Mouse (Mus musculus): ENCODE measurements around the gene Etfb.

Etfb gene

DNA sequence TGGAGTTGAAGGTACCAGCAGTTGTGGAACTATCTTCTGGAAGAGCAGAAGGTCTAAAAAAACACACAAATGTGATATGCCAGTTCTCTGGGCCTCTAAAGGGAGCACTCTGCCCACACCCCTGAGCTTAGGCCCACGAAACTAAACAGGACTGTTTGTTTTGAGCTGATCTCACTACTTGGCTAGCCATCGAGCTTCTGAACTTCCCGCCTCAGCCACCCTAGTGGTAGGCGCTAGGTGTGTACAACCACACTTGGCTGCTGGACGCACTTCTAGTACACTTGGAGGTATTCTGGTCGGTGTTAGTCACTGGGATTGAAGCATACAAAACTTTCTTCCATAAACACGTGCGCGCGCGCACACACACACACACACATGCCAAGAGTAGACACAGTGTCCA is 7.8 kb downstream of the Etfb start:
- no peak for DNase-seq

- DNase-seq: no peak
These were observed 8.7 kb downstream of the Etfb start for GRCm38 (mm10) chr7:43452609-43453008.

DNA sequence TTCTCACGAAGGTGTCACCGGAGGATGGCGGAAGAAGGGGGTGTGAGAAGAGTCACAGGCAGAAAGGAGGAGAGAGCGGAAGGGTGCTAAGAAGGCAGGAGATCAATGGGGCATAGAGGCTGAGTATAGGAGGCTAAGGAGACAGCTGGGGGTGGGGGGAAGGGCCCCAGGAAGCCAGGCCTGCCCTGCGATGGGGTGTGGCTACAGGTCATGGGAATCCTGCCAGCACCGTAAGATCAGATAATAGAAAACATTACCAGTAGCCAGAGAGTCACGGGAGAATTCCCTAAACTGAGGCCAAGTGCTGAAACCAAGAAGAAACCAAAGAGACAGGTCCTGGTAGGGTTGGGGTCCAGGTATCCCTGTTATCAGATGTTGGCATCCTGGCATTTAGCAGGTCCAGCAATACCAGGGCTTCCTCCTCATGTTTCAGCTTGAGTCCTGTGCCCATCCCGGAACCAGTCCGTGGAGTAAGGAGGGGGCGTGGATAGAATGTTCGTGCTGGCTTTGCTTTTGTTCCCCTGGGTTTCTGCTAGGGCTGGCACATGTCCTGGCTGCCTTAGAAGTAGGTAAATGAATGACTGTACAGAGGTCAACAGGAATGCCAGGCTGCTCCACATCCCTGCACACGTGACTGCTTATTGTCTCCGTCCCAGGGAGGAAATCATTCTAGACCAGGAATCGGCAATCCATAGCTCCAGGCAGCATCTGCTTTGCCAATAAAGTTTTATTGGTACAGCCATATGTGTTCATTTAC is 9.9 kb downstream of the Etfb start:
- DNase-seq: peak; percentile 90

DNA sequence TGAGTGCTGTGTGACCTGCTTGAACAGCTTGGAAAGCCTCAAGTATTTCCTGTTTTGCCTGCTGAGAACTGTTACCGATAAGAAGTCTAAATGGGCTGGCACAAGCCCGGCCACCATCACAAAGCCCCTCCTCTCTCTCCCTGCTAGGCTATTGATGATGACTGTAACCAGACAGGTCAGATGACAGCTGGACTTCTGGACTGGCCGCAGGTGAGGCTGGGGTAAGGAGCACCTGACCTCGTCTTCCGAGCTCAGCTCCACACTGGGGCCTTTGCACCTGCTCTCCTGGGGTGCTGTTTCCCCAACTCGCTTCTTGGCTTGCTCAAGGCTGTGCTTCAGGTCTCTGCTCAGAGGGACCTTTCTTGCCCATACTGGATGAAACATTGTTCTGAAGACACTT is 10.5 kb downstream of the Etfb start:
- peak; percentile 59 for DNase-seq

GRCm38 (mm10) chr7:43462851-43463250 is 19.0 kb downstream of the Etfb start, which contains the start of gene Vsig10l:
Vsig10l (plus strand) TSS chr7:43463151.
- no peak for DNase-seq

GRCm38 (mm10) chr7:43463976-43464375 is 20.1 kb downstream of the Etfb start:
- DNase-seq: peak; percentile 54

GRCm38 (mm10) chr7:43464864-43465343 is 21.0 kb downstream of the Etfb start:
- no peak for DNase-seq

DNA sequence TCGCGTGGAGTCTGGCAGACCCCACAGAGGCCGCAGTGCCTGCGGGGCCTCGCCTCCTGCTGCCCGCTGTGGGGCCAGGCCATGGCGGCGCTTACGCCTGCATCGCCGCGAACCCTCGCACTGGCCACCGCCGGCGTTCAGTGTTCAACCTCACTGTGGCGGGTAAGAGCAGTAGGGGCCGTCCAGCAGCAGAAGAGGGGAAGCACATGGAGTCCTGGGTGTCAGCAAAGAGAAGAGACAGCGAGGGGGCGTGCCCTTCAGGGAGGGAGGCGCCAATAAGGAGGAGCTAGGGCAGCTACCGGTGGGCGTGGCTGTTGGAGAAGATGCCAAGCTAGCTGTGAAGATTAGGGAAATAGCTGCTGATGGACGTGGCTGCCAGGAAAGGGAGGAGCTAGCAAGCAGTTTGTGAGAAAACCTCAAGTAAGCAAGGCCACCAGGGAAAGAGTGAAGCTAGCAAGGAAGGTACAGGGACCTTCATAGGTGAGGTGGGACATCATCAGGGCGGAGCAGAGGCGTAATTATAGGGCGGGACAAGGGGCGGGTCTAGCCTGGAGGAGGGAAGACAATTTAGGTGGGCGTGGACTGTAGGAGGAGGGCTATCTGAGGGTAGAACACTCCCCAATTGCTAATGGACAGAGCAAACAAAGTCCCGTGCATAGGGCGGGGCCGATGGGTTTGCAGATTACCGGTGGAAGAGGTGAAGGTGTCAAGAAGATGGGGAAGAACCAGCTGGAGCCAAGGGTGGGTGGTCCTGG is 21.6 kb downstream of the Etfb start:
- peak; percentile 95 for DNase-seq

GRCm38 (mm10) chr7:43466099-43466694 is 22.3 kb downstream of the Etfb start:
- DNase-seq: peak; percentile 68

- no peak for DNase-seq
These were observed 26.5 kb downstream of the Etfb start for GRCm38 (mm10) chr7:43470373-43470772.

- DNase-seq: no peak
These were observed 31.8 kb downstream of the Etfb start for GRCm38 (mm10) chr7:43475706-43476105.

DNA sequence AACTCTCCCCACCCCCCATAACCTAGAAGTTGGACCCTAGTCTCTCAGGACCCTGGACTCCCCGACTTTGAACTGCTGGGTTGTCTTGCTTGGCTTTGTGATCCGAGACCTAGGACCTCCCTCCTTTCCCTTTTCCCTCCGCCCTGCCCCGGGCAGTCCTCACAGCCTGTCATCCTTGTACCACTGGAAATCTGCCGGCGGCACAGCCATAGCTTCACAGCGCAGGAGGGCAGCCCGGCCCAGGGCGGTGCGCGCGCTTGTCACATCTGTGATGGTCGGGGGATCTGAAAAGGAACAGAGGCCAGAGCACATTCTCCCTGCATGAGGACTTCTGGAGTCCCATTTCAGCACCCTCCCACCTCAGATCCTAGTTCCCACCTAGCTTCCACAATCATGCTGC is 32.5 kb downstream of the Etfb start:
- DNase-seq: no peak

DNA sequence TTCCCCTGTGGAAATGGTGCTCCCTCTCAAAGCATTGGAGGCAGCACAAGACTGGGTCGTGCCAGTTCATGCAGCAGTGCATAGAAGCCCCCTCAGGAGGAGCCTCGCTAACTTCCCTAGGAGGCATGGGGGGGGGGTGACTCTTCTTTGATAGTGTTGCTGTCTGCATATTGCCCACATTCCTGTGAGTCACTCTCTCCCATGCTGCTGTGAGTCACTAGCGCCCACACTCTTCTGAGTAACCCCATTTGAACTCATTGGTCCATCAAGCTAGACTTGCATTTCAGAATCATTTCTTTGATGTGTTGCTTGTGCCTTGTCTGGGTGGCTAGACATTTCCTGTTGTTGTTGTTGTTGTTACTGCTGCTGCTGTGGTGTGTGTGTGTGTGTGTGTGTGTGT is 37.3 kb downstream of the Etfb start:
- no peak for DNase-seq

GRCm38 (mm10) chr7:43482090-43482716 is 38.3 kb downstream of the Etfb start:
- DNase-seq: peak; percentile 23

DNA sequence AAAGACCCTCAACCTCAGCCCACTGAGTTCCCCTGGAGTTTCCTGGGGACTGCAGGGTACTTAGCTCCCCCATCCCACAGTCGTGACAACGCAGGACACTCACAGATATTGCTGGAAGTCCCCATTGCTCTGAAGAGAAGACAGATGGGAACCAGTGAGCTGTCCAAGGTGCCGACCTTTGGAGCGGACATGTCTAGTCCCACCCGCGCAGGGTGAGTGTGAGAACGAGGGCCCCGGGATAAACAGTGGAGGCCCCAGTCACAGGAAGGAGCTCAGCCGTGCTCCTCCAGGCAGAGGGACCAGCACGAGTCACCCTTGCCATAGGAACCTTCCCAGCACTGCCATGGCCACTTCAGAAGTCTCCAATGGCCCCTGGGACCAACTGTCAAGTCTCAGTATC is 39.4 kb downstream of the Etfb start:
- DNase-seq: no peak

GRCm38 (mm10) chr7:43488646-43489045 is 44.8 kb downstream of the Etfb start:
- no peak for DNase-seq

GRCm38 (mm10) chr7:43489631-43490125 is 45.8 kb downstream of the Etfb start, which contains the start of gene Iglon5:
Iglon5 (minus strand) TSS chr7:43490075.
- no peak for DNase-seq

DNA sequence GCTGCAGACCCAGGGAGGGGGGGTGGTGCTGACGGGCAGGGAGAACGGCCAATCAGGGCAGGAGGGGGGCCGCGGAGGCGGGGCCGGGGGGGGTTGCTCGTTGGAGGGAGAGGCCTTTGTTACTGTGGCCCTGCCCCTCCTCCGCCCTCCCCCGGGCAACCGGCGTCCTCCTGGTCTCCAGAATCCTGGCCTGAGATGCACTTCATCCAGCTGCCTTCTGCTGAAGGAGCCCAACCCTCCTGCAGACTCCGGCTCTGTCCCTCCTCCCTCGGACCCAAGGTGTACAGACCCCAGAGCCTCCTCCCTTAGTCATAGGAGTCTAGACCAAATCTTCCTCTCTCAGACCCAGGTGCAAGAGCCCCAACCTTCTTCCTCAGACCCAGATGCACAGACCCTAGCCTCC is 46.3 kb downstream of the Etfb start:
- no peak for DNase-seq

DNA sequence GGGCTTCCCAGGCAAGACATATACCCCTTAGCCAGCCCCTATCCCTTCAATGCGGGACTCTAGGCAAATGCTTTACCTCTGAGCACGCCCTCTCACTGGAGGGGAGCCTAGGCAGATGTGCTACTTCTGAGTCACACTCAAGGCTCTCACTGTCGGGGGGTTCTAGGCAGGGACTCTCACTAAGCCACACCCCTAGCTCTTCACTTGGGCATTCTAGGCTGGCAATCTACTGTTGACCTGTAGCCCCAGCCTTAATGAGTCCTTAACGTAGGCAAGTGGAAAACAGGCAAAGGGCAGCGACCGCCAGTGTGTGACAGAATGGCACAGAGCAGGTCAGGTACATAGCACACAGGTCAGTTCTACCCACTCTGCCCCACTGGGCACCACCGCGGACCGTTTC is 47.0 kb downstream of the Etfb start:
- DNase-seq: no peak

DNA sequence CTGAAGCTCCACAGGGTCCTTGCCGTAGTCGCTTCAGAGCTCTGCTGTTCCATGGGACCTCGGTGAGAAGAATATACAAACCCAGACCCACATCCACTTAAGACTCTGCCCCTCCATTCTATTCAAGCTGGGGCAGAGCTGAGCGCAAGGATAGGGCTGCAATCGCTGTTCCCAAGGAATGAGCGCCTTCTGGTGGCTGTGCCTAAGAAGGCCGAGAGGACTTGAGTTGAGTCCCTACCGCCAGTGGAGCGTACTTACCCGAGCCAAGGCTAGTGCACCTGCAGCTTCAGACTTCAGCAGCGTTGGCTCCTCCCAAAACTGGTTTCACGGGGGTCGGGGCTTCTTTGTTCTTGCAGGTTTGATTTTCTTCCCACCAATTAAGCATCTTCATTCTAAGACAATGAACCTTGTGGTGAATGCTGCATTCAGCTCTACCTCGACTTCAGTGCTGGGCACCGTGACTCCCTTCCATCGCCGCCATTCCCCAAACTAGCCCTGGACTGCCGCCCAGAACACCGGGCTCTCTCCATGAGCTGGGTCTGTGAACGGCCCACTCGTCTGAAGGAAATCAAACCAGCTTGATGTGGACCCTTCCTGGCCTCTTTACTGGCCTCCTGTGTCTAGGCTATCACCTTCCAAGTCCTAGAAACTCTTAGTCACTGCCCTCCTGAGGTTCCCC is 51.6 kb downstream of the Etfb start:
- DNase-seq: peak; percentile 50

Data from kidney, adult 11 months (tissue).